9 mouse cellular contexts compared by ENCODE assay signal in the genomic region with DNA sequence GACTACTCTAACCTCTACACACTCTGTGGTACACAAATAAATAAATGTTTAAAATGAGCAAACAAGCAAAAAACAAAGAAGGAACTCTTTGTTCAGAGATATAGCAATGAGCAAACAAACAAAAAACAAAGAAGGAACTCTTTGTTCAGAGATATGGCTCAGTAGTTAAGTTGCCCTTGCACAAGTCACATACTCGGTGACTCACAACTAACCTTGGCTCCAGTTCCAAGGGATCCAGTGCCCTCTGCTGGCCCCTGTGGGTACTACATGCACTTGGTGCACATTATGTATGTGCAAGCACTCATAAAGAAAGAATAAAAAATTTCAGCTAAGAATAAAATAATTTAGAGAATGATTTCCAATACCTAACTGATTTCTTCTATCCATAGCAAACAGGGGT. TPM values are rescaled to one million over a fixed set of nuclear protein-coding genes. Genes with fewer than 3 reads are reported as not detected.
DNase-seq lines count a peak whose midpoint lies in the region; ATAC-seq and TF ChIP-seq lines count a peak whose summit lies in the region.
"Had no signal": no experiment of that assay in that cellular context is flagged by ENCODE, and none has a peak within 500 bp of the region (broad histone marks: within the 10 kb centered on the region; RNA-seq: fewer than 3 reads in every experiment).

No protein-coding gene starts in this region.

- peak in 1 of 2 experiments; percentile 15 for DNase-seq in cerebellum, adult 2 months
- no peak for DNase-seq in cerebellum, adult 11-12 months
- peak; percentile 79 for DNase-seq in Muller cell, postnatal 12 days (ENCODE audit: inconsistent ontology term)
- peak; percentile 59 to 79 for DNase-seq in cerebellum, postnatal 4 days (ENCODE audit: low spot score in 2 of 2)
- peak; percentile 72 to 86 for DNase-seq in heart, postnatal 14 days
- peak; percentile 37 to 52 for DNase-seq in layer of hippocampus, postnatal 14 days (ENCODE audit: low spot score in 2 of 2)

- peak; percentile 50; the same call in 1 of the 2 replicates for TF ChIP-seq CTCF in cerebellum, adult 2 months (IDR thresholded peaks at IDR 0.05; ENCODE audit: borderline replicate concordance, insufficient read depth, low read depth, low read length)

- peak; percentile 90 for ATAC-seq in megakaryocyte-erythroid progenitor cell, adult 5-6 weeks (replicated peaks; ENCODE audit: low FRiP score, low TSS enrichment, poor library complexity, severe bottlenecking)
- ATAC-seq in stomach, embryonic 15.5 days (ENCODE audit: insufficient read depth, low FRiP score, low read depth): no peak; the same call in 1 of the 2 replicates

- no peaks in the 10 kb centered on the region for H3K36me3 ChIP-seq in stomach, embryonic 15.5 days

- no peak overlapping the region for H3K4me3 ChIP-seq in cerebellum, adult 2 months (replicated peaks; ENCODE audit: insufficient read depth, low read depth, low read length)
- H3K4me3 ChIP-seq in stomach, embryonic 15.5 days (replicated peaks): no peak overlapping the region

- no peak for TF ChIP-seq POLR2A in cerebellum, adult 2 months (IDR thresholded peaks at IDR 0.05; ENCODE audit: borderline replicate concordance, insufficient read depth, low read length)

- H3K4me2 ChIP-seq in stomach, embryonic 15.5 days: no peak overlapping the region

- H3K4me1 ChIP-seq in cerebellum, adult 2 months (ENCODE audit: control insufficient read depth, insufficient read depth, low read length): no peaks in the 10 kb centered on the region
- H3K4me1 ChIP-seq in stomach, embryonic 15.5 days: peaks cover 7% of the 10 kb centered on the region; the same call in 1 of the 2 replicates

- H3K9me3 ChIP-seq in stomach, embryonic 15.5 days: no peaks in the 10 kb centered on the region

- intact Hi-C loops in heart, postnatal 14 days (cut with DNase I): loop anchor here (2.0 to 5.0 kb wide), 3 partner anchors 70 to 281 kb away; no protein-coding TSS in a partner anchor

- H3K9ac ChIP-seq in stomach, embryonic 15.5 days: no peak overlapping the region

- H3K27ac ChIP-seq in cerebellum, adult 2 months (ENCODE audit: insufficient read depth, low read length): no peak overlapping the region
- H3K27ac ChIP-seq in stomach, embryonic 15.5 days: 0 out of 2 replicates have a peak overlapping the region, but pooled peaks have one; percentile 72
- H3K27ac ChIP-seq: macrophage had no signal

- H3K27me3 ChIP-seq in cerebellum, adult 2 months (ENCODE audit: control insufficient read depth, insufficient read depth, low read length): no peaks in the 10 kb centered on the region
- no peaks in the 10 kb centered on the region for H3K27me3 ChIP-seq in stomach, embryonic 15.5 days (replicated peaks)

- WGBS in cerebellum, adult 2 months: 21% methylated on average over 1 of the region's 1 CpGs
- WGBS in stomach, embryonic 15.5 days: 31% methylated on average over 1 of the region's 1 CpGs

RNA-seq across cellular contexts. Expression of gene Tmprss2, which starts 17.9 kb away (rescaled TPM):
- polyA plus RNA-seq in cerebellum, adult 2 months (2012; rRNA removed): 0.32 and 0.34 TPM in 2 replicates
- under 1 TPM in 1 of 2 experiments, not detected in 1; 0.36 TPM for total RNA-seq in heart, postnatal 14 days (2021)
- total RNA-seq in layer of hippocampus, postnatal 14 days (2021): not detected
- not detected in 2 replicates for total RNA-seq in megakaryocyte-erythroid progenitor cell, adult 5-6 weeks (2014; fragmentation: Nextera tagmentation)
- not detected in 2 replicates for total RNA-seq in megakaryocyte-erythroid progenitor cell, adult 5-6 weeks (2017)
- polyA plus RNA-seq in stomach, embryonic 15.5 days (2015; fragmentation: Nextera tagmentation; extraction: Ambion mirVana): 34.4 and 37.6 TPM in 2 replicates
- polyA plus RNA-seq: macrophage had no signal
